In the genomic region with DNA sequence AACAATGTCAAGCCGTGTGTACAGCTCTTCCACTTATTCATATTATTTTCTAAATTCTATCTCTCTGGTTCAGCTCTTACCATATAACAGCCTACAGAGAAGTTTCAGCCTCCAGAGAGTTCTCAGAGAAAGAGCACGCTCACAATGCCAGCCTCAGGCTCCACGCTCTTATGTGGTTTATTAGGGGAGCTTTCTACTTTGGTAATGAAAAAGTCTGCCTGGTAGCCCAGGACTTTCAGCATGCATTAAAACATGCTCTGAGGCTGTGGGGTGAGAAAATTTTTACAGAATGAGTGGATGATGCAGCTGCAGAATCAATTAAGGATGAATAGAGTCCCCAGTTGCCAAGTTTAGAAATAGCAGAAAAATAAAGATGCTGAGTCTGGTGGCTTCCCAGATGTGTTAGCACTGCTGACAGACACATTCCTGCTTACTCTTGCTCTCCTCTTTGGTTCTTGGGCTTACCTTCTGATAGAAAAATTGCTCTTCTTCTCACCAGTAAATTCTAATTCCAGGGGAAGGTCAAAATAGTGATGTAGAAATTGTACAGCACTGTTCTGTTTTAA, we compare ENCODE assay signal across 29 mouse cellular contexts.
DNase-seq lines count a peak whose midpoint lies in the region; ATAC-seq lines count a peak whose summit lies in the region.
"Had no signal": no experiment of that assay in that cellular context is flagged by ENCODE, and none has a peak within 500 bp of the region (broad histone marks: within the 10 kb centered on the region; RNA-seq: fewer than 3 reads in every experiment).

No protein-coding gene starts in this region.

- no peak overlapping the region for H3K4me2 ChIP-seq in midbrain, embryonic 16.5 days (ENCODE audit: low read length)
- H3K4me2 ChIP-seq: embryonic facial prominence, embryonic 15.5 days; heart, embryonic 12.5 days; hindbrain, embryonic 14.5 days; limb, embryonic 15.5 days; liver, embryonic 13.5 days had no signal

- H3K9me3 ChIP-seq in midbrain, embryonic 16.5 days (replicated peaks; ENCODE audit: control insufficient read depth, low read length, poor library complexity, severe bottlenecking): no peaks in the 10 kb centered on the region
- H3K9me3 ChIP-seq: embryonic facial prominence, embryonic 15.5 days; heart, embryonic 12.5 days; limb, embryonic 15.5 days; liver, embryonic 13.5 days; megakaryocyte, embryonic 14.5 days had no signal

- no peak for DNase-seq in frontal cortex, postnatal 25 days (ENCODE audit: low spot score in 2 of 2)
- DNase-seq in Muller cell, postnatal 12 days (ENCODE audit: inconsistent ontology term): peak; percentile 62
- DNase-seq in brain, adult 2 months (ENCODE audit: low read depth, low spot score): peak; percentile 28
- DNase-seq in left cerebral cortex, adult 18-20 months (ENCODE audit: low spot score in 2 of 2): no peak
- no peak for DNase-seq in urinary bladder, postnatal 14 days (ENCODE audit: low spot score)
- DNase-seq: adrenal gland, postnatal 14 days; cerebellum, adult 18-20 months; cerebellum, postnatal 10 days; heart, adult 2 months; kidney, adult 9 months; kidney, postnatal 14 days; layer of hippocampus, adult 9-11 months; liver, embryonic 13.5 days; lung, adult 18-20 months; lung, postnatal 4 days; retina, postnatal 1 day; right cerebral cortex, postnatal 14 days had no signal

- no peaks in the 10 kb centered on the region for H3K36me3 ChIP-seq in midbrain, embryonic 16.5 days (ENCODE audit: control insufficient read depth, insufficient read depth, low read length)
- H3K36me3 ChIP-seq: embryonic facial prominence, embryonic 15.5 days; heart, embryonic 12.5 days; limb, embryonic 15.5 days; liver, embryonic 13.5 days had no signal

- H3K9ac ChIP-seq in midbrain, embryonic 16.5 days (ENCODE audit: low read depth, low read length): no peak overlapping the region
- H3K9ac ChIP-seq: embryonic facial prominence, embryonic 15.5 days; heart, embryonic 12.5 days; hindbrain, embryonic 14.5 days; limb, embryonic 15.5 days; liver, embryonic 13.5 days had no signal

- ATAC-seq in frontal cortex, adult (ENCODE audit: low TSS enrichment): peak; percentile 69
- peak; percentile 81 for ATAC-seq in midbrain, embryonic 16.5 days
- ATAC-seq: intestine, postnatal 0 days; lung, postnatal 0 days; Patski had no signal

- H3K27ac ChIP-seq in midbrain, embryonic 16.5 days (ENCODE audit: low read length): no peak overlapping the region
- H3K27ac ChIP-seq: embryonic facial prominence, embryonic 15.5 days; heart, adult 2 months; hindbrain, embryonic 14.5 days; left cerebral cortex, adult 2 months; limb, embryonic 15.5 days; liver, embryonic 13.5 days had no signal

- H3K27me3 ChIP-seq in midbrain, embryonic 16.5 days (ENCODE audit: control insufficient read depth, insufficient read depth, low read depth, low read length): no peaks in the 10 kb centered on the region
- H3K27me3 ChIP-seq: CH12.LX; embryonic facial prominence, embryonic 15.5 days; heart, embryonic 12.5 days; limb, embryonic 15.5 days; liver, embryonic 13.5 days; megakaryocyte, embryonic 14.5 days had no signal

- peaks cover 3% of the 10 kb centered on the region; the same call in 1 of the 2 replicates for H3K4me1 ChIP-seq in midbrain, embryonic 16.5 days (ENCODE audit: control insufficient read depth, insufficient read depth, low read length)
- H3K4me1 ChIP-seq: heart, embryonic 12.5 days; limb, embryonic 15.5 days; liver, embryonic 13.5 days; megakaryocyte, embryonic 14.5 days had no signal

- no peak overlapping the region for H3K4me3 ChIP-seq in midbrain, embryonic 16.5 days (ENCODE audit: low read depth, low read length)
- H3K4me3 ChIP-seq: embryonic facial prominence, embryonic 15.5 days; heart, adult 2 months; heart, embryonic 12.5 days; left cerebral cortex, adult 2 months; limb, embryonic 15.5 days; liver, embryonic 13.5 days; megakaryocyte, embryonic 14.5 days had no signal

- whole genome bisulfite sequencing in midbrain, embryonic 16.5 days: 60% methylated on average over 3 of the region's 3 CpGs

Comparison
In these comparisons a context has a peak if more than half of its experiments do, and no peak if none do; other contexts are left out.
1. DNase-seq: peak in Muller cell, postnatal 12 days (single experiment) and brain, adult 2 months (single experiment); none in frontal cortex, postnatal 25 days (0 of 2), left cerebral cortex, adult 18-20 months (0 of 2) and urinary bladder, postnatal 14 days (single experiment).